Mouse (Mus musculus) stomach, embryonic 15.5 days (tissue): ENCODE measurements around the gene Prm1. TPM values are rescaled to one million over a fixed set of nuclear protein-coding genes. Genes with fewer than 3 reads are reported as not detected.
A peak's percentile ranks its signal among the peaks of the same experiment; 100 is the strongest.

Experiments
- ATAC-seq: fragments of 200-750 bp; cut with Nextera tagmentation; 2 replicates; pipeline ENCODE4 v1.8.0; 2017; ENCODE audit warnings: low read depth, moderate number of reproducible peaks, moderate TSS enrichment; ENCODE audit not compliant: insufficient read depth, low FRiP score
- H3K27ac ChIP-seq: fragments of 300-500 bp; sonication (generic); 2 replicates; pipeline ENCODE4 v1.5.1; 2015; ENCODE audit warnings: mild to moderate bottlenecking, inconsistent platforms
- H3K27me3 ChIP-seq: fragments of 300-500 bp; sonication (generic); replicated peaks from 2 replicates; pipeline ENCODE4 v1.6.1; 2015; ENCODE audit warnings: inconsistent platforms
- H3K36me3 ChIP-seq: fragments of 300-500 bp; sonication (generic); 2 replicates; pipeline ENCODE4 v1.6.1; 2015; ENCODE audit warnings: inconsistent platforms
- H3K4me1 ChIP-seq: fragments of 300-500 bp; sonication (generic); 2 replicates; pipeline ENCODE4 v1.6.1; 2015; ENCODE audit warnings: inconsistent platforms
- H3K4me2 ChIP-seq: fragments of 300-500 bp; sonication (generic); 2 replicates; pipeline ENCODE4 v1.6.1; 2015; ENCODE audit warnings: mild to moderate bottlenecking, inconsistent platforms
- H3K4me3 ChIP-seq: fragments of 300-500 bp; sonication (generic); replicated peaks from 2 replicates; pipeline ENCODE4 v1.5.1; 2015; ENCODE audit warnings: inconsistent platforms
- H3K9ac ChIP-seq: fragments of 300-500 bp; sonication (generic); 2 replicates; pipeline ENCODE4 v1.6.1; 2015; ENCODE audit warnings: inconsistent platforms
- H3K9me3 ChIP-seq: fragments of 300-500 bp; sonication (generic); 2 replicates; pipeline ENCODE4 v1.6.1; 2016; ENCODE audit warnings: inconsistent platforms
- WGBS: fragments of 180-500 bp; shearing (Covaris S2); methylation state at CpG from one replicate; pipeline ENCODE4 v1.1.7; 2015; 5-methylcytosine and 5-hydroxymethylcytosine counted together
- polyA plus RNA-seq: library from polyadenylated mRNA; unstranded; fragments of >200 nt; fragmentation: Nextera tagmentation; extraction: Ambion mirVana; gene quantifications from 2 replicates; pipeline ENCODE4 v1.2.1, GENCODE M21; 2015

Prm1 gene
- polyA plus RNA-seq, 1 experiment from 2014 or later: not detected

- Histone ChIP-seq H3K27me3 (no peaks in the 10 kb centered on the region), H3K9ac (no peak overlapping the region), H3K4me2 (no peak overlapping the region), H3K4me1 (peaks cover 9% of the 10 kb centered on the region), H3K27ac (no peak overlapping the region), H3K36me3 (no peaks in the 10 kb centered on the region), H3K9me3 (no peaks in the 10 kb centered on the region), H3K4me3 (no peak overlapping the region)
- 73% methylated on average over 8 of the region's 8 CpGs for WGBS
- ATAC-seq: no peak
Observed at GRCm38 (mm10) chr16:10761182-10761581, 44.5 kb downstream of the Prm1 start.

GRCm38 (mm10) chr16:10756168-10756567 is 49.5 kb downstream of the Prm1 start:
- no peaks in the 10 kb centered on the region for H3K36me3 ChIP-seq
- WGBS: 56% methylated on average over 6 of the region's 6 CpGs
- no peaks in the 10 kb centered on the region for H3K9me3 ChIP-seq
- H3K27ac ChIP-seq: no peak overlapping the region
- no peak overlapping the region for H3K9ac ChIP-seq
- no peak overlapping the region for H3K4me2 ChIP-seq
- 0 out of 2 replicates have a peak, but pooled peaks cover 2% of the 10 kb centered on the region for H3K4me1 ChIP-seq
- no peak for ATAC-seq
- no peak overlapping the region for H3K4me3 ChIP-seq
- H3K27me3 ChIP-seq: no peaks in the 10 kb centered on the region

DNA sequence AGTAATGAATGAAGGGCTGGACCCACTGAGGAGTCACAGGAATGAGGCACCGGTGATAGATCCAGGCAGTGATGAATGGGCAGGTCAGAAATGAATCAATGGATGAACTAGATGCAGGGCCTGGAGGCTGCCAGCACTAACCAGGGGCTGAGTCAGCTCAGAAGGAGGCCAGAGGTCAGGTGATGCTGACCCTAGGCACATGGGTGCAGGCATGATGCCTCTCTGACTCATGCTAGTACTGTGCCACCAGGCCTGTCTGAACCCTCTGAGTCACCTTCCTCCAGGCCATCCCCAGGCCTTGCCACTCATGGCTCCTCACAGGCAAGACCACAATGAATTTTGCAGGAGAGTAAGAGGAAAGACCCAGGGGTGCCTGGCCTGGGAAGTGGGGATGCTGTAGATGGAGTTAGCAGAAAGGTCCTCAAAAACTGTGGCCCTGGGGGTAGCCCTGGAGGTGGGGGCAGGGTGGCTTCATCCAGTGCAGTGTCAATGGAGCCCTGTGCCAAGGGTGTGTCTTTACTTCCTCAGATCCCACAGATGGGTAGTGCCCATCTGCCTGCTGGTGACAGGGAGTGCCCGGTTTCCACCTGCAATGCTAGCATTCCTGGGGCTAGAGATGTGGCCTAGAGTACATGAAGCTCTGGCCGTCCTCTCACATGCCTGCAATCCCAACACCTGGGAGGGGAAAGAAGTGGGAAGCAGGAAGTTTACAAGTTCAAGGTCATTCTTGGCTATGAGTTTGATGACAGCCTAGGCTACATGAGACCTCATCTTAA is 50.9 kb downstream of the Prm1 start:
- Histone ChIP-seq H3K27me3 (no peaks in the 10 kb centered on the region), H3K4me2 (no peak overlapping the region), H3K36me3 (no peaks in the 10 kb centered on the region), H3K9me3 (no peaks in the 10 kb centered on the region), H3K4me1 (peaks cover 6% of the 10 kb centered on the region; the same call in 1 of the 2 replicates), H3K27ac (no peak overlapping the region), H3K4me3 (no peak overlapping the region), H3K9ac (no peak overlapping the region)
- no peak for ATAC-seq
- WGBS: 90% methylated on average over 3 of the region's 3 CpGs

GRCm38 (mm10) chr16:10749824-10750223 is 55.8 kb downstream of the Prm1 start:
- no peak overlapping the region for H3K9ac ChIP-seq
- no peaks in the 10 kb centered on the region for H3K27me3 ChIP-seq
- 36% methylated on average over 7 of the region's 7 CpGs for WGBS
- H3K4me3 ChIP-seq: no peak overlapping the region
- H3K9me3 ChIP-seq: no peaks in the 10 kb centered on the region
- H3K4me1 ChIP-seq: peaks cover 10% of the 10 kb centered on the region; the same call in 1 of the 2 replicates
- no peak overlapping the region for H3K4me2 ChIP-seq
- H3K27ac ChIP-seq: peak overlapping the region; percentile 4; the same call in 1 of the 2 replicates
- ATAC-seq: peak; percentile 61
- no peaks in the 10 kb centered on the region for H3K36me3 ChIP-seq

DNA sequence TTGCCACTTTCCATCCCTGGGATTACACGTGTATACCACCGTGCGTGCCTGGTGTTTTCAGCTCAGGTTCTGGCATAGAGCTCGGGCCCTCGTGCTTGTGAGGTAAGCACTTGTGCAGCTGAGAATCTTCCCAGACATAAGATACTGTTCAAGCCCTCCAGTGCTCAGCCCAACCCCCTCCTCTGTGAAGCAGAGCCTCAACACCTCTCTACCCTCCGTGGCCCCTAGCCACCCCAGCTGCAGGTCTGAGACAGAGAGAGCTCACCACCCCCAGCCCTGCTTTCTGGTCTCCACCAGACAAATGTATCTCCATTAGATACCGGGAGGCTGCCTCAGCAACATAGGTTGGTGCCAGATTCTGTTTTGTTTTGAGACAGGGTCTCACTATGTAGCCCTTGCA is 56.4 kb downstream of the Prm1 start:
- Histone ChIP-seq H3K27me3 (no peaks in the 10 kb centered on the region), H3K9me3 (no peaks in the 10 kb centered on the region), H3K36me3 (no peaks in the 10 kb centered on the region), H3K4me2 (no peak overlapping the region), H3K27ac (no peak overlapping the region), H3K4me1 (peaks cover 10% of the 10 kb centered on the region; the same call in 1 of the 2 replicates), H3K4me3 (no peak overlapping the region), H3K9ac (no peak overlapping the region)
- no peak for ATAC-seq
- WGBS: 40% methylated on average over 7 of the region's 7 CpGs

Other genes with a start within 250 kb of the Prm1 start
- gene Socs1, start 20.3 kb downstream of the Prm1 start, polyA plus RNA-seq: 9.0 and 10.2 TPM in 2 replicates
- gene Tnp2, start 17.2 kb downstream of the Prm1 start, polyA plus RNA-seq: not detected in 2 replicates
- not detected in 2 replicates for gene Prm3, start 14.9 kb downstream of the Prm1 start, polyA plus RNA-seq
- gene Prm2, start 9.7 kb downstream of the Prm1 start, polyA plus RNA-seq: not detected in 2 replicates
- gene Gm11172, start 7.1 kb upstream of the Prm1 start, polyA plus RNA-seq: not detected in 2 replicates
- gene Rmi2, start 29.2 kb upstream of the Prm1 start, polyA plus RNA-seq: 3.4 and 3.7 TPM in 2 replicates